Mouse (Mus musculus) thymus, adult 2 months (tissue): Measurements from ENCODE around the gene Slc30a3.

Source experiments
- CTCF ChIP-seq: fragments of 200-500 bp; IDR thresholded peaks from 2 replicates; pipeline ENCODE4 v1.5.1; 2012; ENCODE audit warnings: mild to moderate bottlenecking, control low read depth, low read length, moderate library complexity, borderline replicate concordance; ENCODE audit not compliant: control insufficient read depth, poor library complexity, insufficient read depth; ENCODE audit errors: extremely low read depth
- POLR2A ChIP-seq: fragments of 200-500 bp; IDR thresholded peaks from 2 replicates; pipeline ENCODE4 v1.6.1; 2012; ENCODE audit warnings: mild to moderate bottlenecking, low read length, control low read depth, moderate library complexity; ENCODE audit not compliant: control insufficient read depth, poor library complexity, insufficient read depth; ENCODE audit errors: extremely low read depth

- TF ChIP-seq CTCF: no peak
- TF ChIP-seq POLR2A: no peak
These were observed 59.0 kb downstream of the Slc30a3 start, which contains the start of gene Slc5a6 for GRCm38 (mm10) chr5:31048763-31049641.
